Mouse (Mus musculus): ENCODE measurements around the gene Ppp2r5a. TPM values are rescaled to one million over a fixed set of nuclear protein-coding genes. Genes with fewer than 3 reads are reported as not detected.
A peak's percentile ranks its signal among the peaks of the same experiment; 100 is the strongest.

Ppp2r5a gene
- polyA plus RNA-seq, 1 experiment: 127 TPM

- Histone ChIP-seq H3K4me1 (ENCODE audit: control insufficient read depth, insufficient read depth, low read length) (no peaks in the 10 kb centered on the region), H3K4me3 (ENCODE audit: low read depth, low read length) (no peak overlapping the region), H3K27me3 (ENCODE audit: control insufficient read depth, insufficient read depth, low read length, poor library complexity, severe bottlenecking) (no peaks in the 10 kb centered on the region), H3K27ac (ENCODE audit: insufficient read depth, low read length) (no peak overlapping the region), H3K36me3 (ENCODE audit: control insufficient read depth, insufficient read depth, low read length, poor library complexity, severe bottlenecking) (no peaks in the 10 kb centered on the region), H3K9me3 (replicated peaks; ENCODE audit: control insufficient read depth, insufficient read depth, low read length, poor library complexity, severe bottlenecking) (no peaks in the 10 kb centered on the region), H3K9ac (ENCODE audit: low read depth, poor library complexity, severe bottlenecking) (no peak overlapping the region)
- TF ChIP-seq CTCF (IDR thresholded peaks at IDR 0.05; ENCODE audit: low read depth, low read length) (no peak), EP300 (IDR thresholded peaks at IDR 0.05; ENCODE audit: insufficient read depth, low read depth, low read length) (no peak), POLR2A (IDR thresholded peaks at IDR 0.05; ENCODE audit: insufficient read depth, low read length) (no peak)
Measured at GRCm38 (mm10) chr1:191445401-191445800, 42.3 kb upstream of the Ppp2r5a start.

GRCm38 (mm10) chr1:191444467-191444866 is 41.4 kb upstream of the Ppp2r5a start:
- Histone ChIP-seq H3K9me3 (replicated peaks; ENCODE audit: control insufficient read depth, insufficient read depth, low read length, poor library complexity, severe bottlenecking) (no peaks in the 10 kb centered on the region), H3K4me3 (ENCODE audit: low read depth, low read length) (no peak overlapping the region), H3K4me1 (ENCODE audit: control insufficient read depth, insufficient read depth, low read length) (no peaks in the 10 kb centered on the region), H3K9ac (ENCODE audit: low read depth, poor library complexity, severe bottlenecking) (no peak overlapping the region), H3K27ac (ENCODE audit: insufficient read depth, low read length) (no peak overlapping the region), H3K27me3 (ENCODE audit: control insufficient read depth, insufficient read depth, low read length, poor library complexity, severe bottlenecking) (no peaks in the 10 kb centered on the region), H3K36me3 (ENCODE audit: control insufficient read depth, insufficient read depth, low read length, poor library complexity, severe bottlenecking) (no peaks in the 10 kb centered on the region)
- TF ChIP-seq POLR2A (IDR thresholded peaks at IDR 0.05; ENCODE audit: insufficient read depth, low read length) (no peak), EP300 (IDR thresholded peaks at IDR 0.05; ENCODE audit: insufficient read depth, low read depth, low read length) (no peak), CTCF (IDR thresholded peaks at IDR 0.05; ENCODE audit: low read depth, low read length) (no peak)

DNA sequence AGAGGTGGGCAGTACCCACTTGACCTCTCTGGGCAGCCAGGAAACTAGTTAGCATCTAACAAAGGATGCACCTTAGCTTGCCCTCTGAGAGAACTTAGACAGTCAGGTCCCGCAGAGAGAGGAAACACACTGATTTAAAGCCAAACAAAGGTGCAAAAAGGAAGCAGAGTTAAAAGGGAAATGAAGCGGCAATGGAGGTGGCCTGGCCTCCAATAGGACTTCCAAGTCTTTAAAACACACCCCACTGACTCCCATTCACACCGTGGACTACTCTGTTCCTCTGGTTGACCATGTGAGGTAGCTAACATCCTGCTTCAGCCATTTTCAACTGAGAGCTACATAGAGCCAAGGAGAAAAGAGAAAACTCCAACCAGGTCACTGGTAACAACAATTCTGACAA is 35.9 kb upstream of the Ppp2r5a start:
- Histone ChIP-seq H3K4me1 (ENCODE audit: control insufficient read depth, insufficient read depth, low read length) (peaks cover 6% of the 10 kb centered on the region), H3K4me3 (ENCODE audit: low read depth, low read length) (no peak overlapping the region), H3K9me3 (replicated peaks; ENCODE audit: control insufficient read depth, insufficient read depth, low read length, poor library complexity, severe bottlenecking) (no peaks in the 10 kb centered on the region), H3K9ac (ENCODE audit: low read depth, poor library complexity, severe bottlenecking) (no peak overlapping the region), H3K27me3 (ENCODE audit: control insufficient read depth, insufficient read depth, low read length, poor library complexity, severe bottlenecking) (no peaks in the 10 kb centered on the region), H3K36me3 (ENCODE audit: control insufficient read depth, insufficient read depth, low read length, poor library complexity, severe bottlenecking) (no peaks in the 10 kb centered on the region), H3K27ac (ENCODE audit: insufficient read depth, low read length) (no peak overlapping the region)
- no peak for TF ChIP-seq POLR2A (IDR thresholded peaks at IDR 0.05; ENCODE audit: insufficient read depth, low read length)

GRCm38 (mm10) chr1:191438546-191438945 is 35.5 kb upstream of the Ppp2r5a start:
- Histone ChIP-seq H3K9ac (ENCODE audit: low read depth, poor library complexity, severe bottlenecking) (no peak overlapping the region), H3K27ac (ENCODE audit: insufficient read depth, low read length) (no peak overlapping the region), H3K9me3 (replicated peaks; ENCODE audit: control insufficient read depth, insufficient read depth, low read length, poor library complexity, severe bottlenecking) (no peaks in the 10 kb centered on the region), H3K27me3 (ENCODE audit: control insufficient read depth, insufficient read depth, low read length, poor library complexity, severe bottlenecking) (no peaks in the 10 kb centered on the region), H3K36me3 (ENCODE audit: control insufficient read depth, insufficient read depth, low read length, poor library complexity, severe bottlenecking) (no peaks in the 10 kb centered on the region), H3K4me1 (ENCODE audit: control insufficient read depth, insufficient read depth, low read length) (peaks cover 6% of the 10 kb centered on the region), H3K4me3 (ENCODE audit: low read depth, low read length) (no peak overlapping the region)
- TF ChIP-seq POLR2A (IDR thresholded peaks at IDR 0.05; ENCODE audit: insufficient read depth, low read length) (no peak), CTCF (IDR thresholded peaks at IDR 0.05; ENCODE audit: low read depth, low read length) (no peak), EP300 (IDR thresholded peaks at IDR 0.05; ENCODE audit: insufficient read depth, low read depth, low read length) (no peak)

DNA sequence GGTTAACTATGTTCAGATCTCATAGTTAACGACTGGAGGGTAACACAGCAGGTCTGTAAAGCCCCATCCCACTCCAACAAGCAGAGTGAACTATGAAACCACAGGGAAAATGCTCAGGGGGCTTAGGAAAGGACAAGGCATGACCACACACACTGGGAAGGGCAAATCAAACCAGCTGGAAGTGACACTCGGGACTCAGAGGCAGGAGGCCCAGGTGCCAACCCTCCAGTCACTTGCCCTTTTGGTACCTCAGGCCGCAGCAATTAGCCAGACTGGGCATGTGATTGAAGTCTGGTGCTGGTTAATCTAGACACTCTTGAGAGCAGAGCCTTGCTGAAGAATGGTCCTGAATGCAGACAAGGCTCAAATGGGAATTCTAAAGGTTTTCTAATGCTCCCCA is 33.6 kb upstream of the Ppp2r5a start:
- no peak overlapping the region for H3K27ac ChIP-seq (ENCODE audit: insufficient read depth, low read length)
- H3K4me1 ChIP-seq (ENCODE audit: control insufficient read depth, insufficient read depth, low read length): peaks cover 6% of the 10 kb centered on the region
- no peak overlapping the region for H3K4me3 ChIP-seq (ENCODE audit: low read depth, low read length)
- no peaks in the 10 kb centered on the region for H3K9me3 ChIP-seq (replicated peaks; ENCODE audit: control insufficient read depth, insufficient read depth, low read length, poor library complexity, severe bottlenecking)
- TF ChIP-seq CTCF (IDR thresholded peaks at IDR 0.05; ENCODE audit: low read depth, low read length): no peak
- TF ChIP-seq POLR2A (IDR thresholded peaks at IDR 0.05; ENCODE audit: insufficient read depth, low read length): no peak
- TF ChIP-seq EP300 (IDR thresholded peaks at IDR 0.05; ENCODE audit: insufficient read depth, low read depth, low read length): no peak
- no peak overlapping the region for H3K9ac ChIP-seq (ENCODE audit: low read depth, poor library complexity, severe bottlenecking)
- no peaks in the 10 kb centered on the region for H3K36me3 ChIP-seq (ENCODE audit: control insufficient read depth, insufficient read depth, low read length, poor library complexity, severe bottlenecking)
- H3K27me3 ChIP-seq (ENCODE audit: control insufficient read depth, insufficient read depth, low read length, poor library complexity, severe bottlenecking): no peaks in the 10 kb centered on the region

DNA sequence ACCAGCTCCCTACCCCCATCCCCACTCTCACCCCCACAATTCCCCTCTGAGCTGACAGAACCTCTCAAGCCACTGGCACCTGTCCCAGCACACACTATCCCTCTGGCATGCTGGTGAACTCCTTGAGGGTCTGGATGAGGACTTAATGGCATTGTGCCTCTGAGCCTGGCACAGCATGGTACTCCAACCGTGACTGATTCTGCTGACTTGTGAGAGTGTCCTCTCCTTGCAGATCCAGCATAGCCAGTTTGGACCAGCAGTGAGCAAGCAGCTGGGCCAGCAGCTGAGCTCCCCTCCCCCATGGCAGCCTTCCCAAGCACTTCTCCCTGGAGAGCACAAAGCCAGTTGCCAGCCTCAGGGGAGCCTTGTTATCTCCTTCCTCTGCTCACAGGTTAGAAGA is 32.3 kb upstream of the Ppp2r5a start:
- no peak overlapping the region for H3K27ac ChIP-seq (ENCODE audit: insufficient read depth, low read length)
- no peak overlapping the region for H3K9ac ChIP-seq (ENCODE audit: low read depth, poor library complexity, severe bottlenecking)
- no peaks in the 10 kb centered on the region for H3K9me3 ChIP-seq (replicated peaks; ENCODE audit: control insufficient read depth, insufficient read depth, low read length, poor library complexity, severe bottlenecking)
- no peaks in the 10 kb centered on the region for H3K27me3 ChIP-seq (ENCODE audit: control insufficient read depth, insufficient read depth, low read length, poor library complexity, severe bottlenecking)
- peaks cover 6% of the 10 kb centered on the region for H3K4me1 ChIP-seq (ENCODE audit: control insufficient read depth, insufficient read depth, low read length)
- no peaks in the 10 kb centered on the region for H3K36me3 ChIP-seq (ENCODE audit: control insufficient read depth, insufficient read depth, low read length, poor library complexity, severe bottlenecking)
- TF ChIP-seq EP300 (IDR thresholded peaks at IDR 0.05; ENCODE audit: insufficient read depth, low read depth, low read length) (peak; percentile 85), CTCF (IDR thresholded peaks at IDR 0.05; ENCODE audit: low read depth, low read length) (no peak)
- no peak overlapping the region for H3K4me3 ChIP-seq (ENCODE audit: low read depth, low read length)
